Mouse (Mus musculus) 3134 (cell line): ENCODE measurements around the gene Kcnj1.

Experiments
- DNase-seq: peaks from one replicate; pipeline ENCODE4 v3.0.0-alpha.2; 2011; ENCODE audit warnings: low spot score; ENCODE audit not compliant: insufficient read length; ENCODE audit errors: extremely low read depth

Kcnj1 gene

DNA sequence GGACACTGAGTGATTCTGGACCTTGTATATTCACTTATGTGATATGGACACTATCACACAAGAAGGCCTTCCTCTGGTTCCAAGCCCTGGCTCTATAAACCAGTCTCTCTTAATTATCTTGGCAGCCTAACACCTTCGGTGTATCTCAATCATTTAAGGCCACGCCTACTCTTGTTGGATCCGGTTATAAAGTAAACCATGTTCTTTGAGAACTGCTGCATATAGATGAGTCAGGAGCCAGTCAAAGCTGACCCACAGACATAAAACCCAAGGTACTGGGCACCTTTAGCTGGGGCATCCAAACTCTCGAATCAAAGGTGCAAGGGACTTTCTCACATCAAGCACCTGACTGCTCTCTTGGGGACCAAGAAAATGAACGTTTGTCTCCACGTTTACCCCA is at the start of gene Kcnj1:
Gene Kcnj1 (plus strand): TSS at position 292 of the 400 bp plus-strand sequence.
- DNase-seq, result no peak

DNA sequence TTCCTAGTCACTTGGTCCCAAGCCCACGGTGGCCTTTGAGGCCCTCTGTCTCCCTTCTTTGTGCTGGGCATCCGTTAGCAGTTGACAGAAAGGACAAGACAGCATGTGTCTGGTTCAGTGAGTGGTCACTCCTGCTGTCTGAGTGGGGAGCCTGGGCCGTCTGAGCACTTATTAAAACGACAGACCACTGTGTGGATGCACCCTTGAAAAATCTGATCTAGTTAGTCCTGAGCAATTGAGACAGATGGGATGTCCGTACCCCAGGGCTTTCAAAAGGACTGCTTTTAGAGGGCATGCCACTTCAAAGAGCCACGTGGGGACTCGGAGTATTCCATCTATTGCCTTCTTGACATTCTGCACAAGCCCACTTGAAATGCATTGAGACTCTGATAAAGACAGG is 48.7 kb upstream of the Kcnj1 start:
- DNase-seq, result no peak

DNA sequence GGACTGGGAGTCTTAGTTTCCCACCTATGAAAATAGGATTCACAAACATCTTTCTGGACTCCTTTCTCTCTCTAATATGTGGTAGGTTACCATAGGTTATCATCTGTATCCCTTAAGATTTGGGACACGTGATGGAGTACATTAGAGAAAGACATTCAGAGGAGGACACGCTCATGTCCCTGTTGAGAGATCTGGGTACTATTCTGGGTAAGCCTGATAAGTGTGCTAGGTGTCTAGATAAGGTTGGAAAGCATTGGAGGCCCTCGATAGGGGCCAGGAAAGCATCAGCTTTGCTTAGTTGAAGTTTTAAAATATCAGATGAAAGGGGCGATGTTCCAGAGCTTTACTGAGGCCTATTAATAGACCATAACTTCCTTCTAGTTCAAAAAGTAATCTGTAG is 43.5 kb upstream of the Kcnj1 start:
- no peak for DNase-seq

DNA sequence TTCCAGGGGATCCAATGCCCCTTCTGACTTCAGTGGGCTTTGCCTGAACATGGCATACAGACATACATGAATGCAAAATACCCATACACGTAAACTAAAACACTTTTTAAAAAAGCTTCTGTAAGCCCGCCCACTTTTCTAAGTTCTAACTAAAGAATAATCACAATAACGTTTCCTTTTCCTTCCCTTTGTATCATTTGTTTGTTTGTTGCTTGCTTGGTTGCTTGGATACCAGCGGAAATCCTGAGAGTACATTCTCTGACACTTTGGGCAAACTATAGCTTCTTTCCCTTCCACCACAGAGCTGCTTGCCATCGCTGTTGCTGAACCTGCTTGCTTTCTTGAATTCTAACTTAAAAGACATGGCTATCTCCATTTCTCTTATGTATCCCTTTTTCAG is 41.1 kb upstream of the Kcnj1 start:
- no peak for DNase-seq

DNA sequence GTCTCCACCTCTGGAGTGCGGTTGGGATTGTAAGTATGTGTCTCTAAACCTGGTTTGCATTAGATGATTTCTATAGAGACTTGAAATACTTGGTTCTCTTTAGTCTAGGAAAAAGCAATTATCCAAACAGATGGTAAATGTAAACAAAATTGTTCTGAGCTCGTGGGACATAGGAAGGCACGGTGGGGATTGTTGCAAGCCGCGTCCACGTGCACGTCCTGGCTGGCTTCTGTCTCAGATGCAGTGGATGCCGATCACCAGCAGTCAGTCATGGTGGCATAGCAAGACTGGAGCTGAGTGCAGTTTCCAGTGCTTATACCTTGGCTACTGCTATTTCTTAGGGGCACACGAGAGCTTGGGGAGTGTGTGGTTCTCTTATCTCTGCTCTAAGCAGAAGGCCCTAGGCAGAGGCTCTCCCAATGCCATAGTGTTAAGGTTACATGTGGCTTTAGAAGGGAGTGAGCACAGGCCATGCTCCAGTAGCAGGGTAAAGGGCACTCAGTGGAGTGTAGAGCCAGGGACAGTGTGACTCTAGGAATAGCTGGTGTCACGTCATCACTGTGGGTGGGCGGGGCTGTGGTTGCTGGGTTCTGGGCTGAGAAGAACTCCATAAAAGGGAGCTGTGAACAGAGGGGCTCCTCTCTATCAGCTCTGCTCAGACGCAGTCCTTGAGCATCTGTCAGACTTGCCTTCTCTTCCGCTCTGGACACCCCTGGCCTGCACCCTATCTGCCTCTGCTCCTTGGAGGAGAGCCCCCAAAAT is 36.7 kb upstream of the Kcnj1 start:
- no peak for DNase-seq

DNA sequence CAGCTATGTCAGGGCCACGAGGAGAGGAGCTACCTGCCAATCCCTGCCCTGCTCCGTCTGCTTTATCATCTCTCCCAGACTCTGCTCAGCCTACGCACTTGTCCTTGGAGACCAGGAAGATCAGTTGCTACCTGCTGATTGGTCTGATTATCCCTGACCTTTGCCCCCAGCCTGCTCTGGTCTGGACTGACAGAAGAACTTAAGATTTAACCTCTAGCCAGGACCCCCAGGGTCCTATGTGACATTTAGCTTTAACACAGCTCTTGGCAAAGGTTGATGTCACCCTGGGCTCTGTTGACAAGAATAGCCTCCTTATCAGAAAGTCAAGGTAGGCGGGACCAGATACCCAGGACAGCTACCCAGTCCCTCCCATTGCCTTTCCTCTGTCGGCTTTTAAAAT is 31.5 kb upstream of the Kcnj1 start:
- no peak for DNase-seq

DNA sequence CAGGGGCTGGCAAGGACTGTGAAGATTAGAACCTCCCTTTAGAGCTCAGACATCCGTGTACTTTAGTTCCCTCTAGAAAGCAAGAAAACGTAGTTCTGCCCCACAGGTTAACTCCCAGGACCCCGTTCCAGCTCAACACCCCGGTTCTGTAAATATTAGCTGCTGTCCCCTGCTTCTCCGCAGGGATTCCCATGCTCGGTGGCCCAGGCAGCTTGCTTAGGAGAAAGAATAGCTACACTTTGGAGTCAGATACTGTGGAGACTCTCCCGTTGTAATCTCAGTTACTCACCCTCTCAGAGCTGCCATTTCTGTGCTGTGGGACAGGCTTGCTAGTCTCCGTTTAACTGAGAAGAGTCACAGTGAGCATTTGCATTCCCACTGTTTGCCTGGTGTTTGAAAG is 29.4 kb upstream of the Kcnj1 start:
- no peak for DNase-seq

DNA sequence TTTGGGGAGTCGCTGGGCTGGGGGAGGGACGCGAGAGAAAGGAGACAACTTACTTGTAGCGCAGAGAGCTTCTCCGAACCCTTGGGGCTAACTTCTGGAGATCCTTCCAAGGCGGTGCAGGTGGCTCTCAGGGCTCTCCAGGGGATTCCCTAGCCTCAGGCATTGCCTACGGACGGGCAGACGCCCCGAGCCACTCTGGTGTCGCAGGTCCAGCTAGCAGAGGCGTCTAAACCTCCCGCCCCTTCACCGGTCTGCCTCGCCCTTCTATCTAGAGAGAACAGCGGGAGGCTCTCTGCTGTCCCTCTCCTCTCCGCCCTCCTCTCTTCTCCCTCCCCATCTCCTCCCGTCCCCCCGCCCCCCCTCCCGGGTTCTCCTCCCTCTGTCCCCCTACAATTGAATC is 28.2 kb upstream of the Kcnj1 start, which contains the start of gene Kcnj5:
Gene Kcnj5 (minus strand): TSS at position 300 of the 400 bp plus-strand sequence.
- no peak for DNase-seq

DNA sequence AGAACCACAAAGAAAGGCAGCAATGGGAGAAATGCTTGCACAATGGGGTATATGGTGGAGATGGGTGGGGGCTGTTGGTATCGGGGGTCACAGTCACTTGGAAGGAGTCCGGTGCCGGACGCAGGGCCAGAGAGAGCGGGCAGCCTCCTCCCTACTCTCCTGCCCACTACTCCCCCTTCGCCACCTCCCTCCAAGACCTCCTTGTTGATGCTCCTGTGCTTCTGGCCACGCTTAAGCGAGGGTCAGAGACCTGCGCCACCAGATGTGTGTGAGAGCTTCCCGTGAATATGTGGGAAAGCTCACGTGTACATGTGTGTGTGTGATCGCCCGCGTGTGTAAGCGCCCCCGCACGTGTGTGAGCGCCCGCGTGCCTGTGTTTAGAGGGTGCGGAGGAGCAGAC is 27.8 kb upstream of the Kcnj1 start:
- no peak for DNase-seq

DNA sequence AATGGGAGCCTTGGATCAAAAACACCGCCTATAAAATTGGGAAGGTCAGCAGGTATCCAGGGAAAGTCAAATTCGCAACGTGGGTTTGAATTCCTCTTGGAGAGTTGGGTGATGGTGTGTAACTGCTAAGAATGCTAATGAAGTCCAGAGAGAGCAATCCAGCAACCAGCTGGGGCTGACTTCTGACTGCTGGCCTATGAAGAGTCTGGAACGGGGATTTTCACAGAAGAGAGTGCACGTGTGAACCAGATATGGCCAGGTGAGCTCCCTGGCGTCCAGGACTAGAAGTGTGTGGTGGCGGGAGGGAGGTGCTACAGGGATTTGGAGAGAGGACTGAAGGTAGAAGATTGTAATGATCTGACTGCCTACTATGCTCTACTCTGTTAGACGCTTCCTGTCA is 24.2 kb upstream of the Kcnj1 start:
- DNase-seq, result no peak

DNA sequence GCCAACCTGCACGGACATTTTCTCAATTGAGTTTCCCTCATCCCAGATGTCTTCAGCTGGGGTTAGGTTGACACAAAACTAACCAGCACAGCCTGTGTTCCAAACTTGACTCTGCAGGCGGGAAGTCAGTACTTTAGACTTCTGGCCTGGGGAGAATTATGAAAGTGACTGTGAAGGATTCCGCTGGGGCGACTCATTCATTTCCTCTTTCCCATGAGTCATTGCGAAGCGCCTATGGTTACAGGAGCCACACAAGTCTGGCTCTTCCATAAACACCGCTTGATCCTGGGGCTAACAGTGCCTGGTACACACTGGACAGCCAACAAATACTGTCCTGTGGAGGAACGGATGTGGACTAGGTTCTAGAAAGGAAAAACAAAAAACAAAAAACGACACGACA is 22.9 kb upstream of the Kcnj1 start:
- DNase-seq, result no peak

DNA sequence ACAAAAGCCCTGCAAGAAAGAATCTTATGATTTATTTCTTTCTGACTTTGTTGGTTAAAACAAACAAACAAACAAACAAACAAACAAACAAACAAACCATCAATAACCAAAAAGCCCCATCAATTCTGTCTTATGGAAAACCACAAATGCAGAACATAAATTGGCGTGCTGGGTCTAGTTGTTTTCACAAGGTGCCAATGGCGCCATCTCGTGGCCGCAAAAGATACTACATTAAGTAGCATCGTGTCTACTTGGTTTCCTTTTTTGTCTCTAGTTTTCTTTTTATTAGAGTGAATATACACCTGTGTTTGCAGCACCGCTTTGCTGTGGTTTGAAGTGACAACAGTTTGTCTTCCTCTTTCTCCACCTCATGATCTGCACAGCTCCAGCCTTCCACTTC is 22.0 kb upstream of the Kcnj1 start:
- no peak for DNase-seq

DNA sequence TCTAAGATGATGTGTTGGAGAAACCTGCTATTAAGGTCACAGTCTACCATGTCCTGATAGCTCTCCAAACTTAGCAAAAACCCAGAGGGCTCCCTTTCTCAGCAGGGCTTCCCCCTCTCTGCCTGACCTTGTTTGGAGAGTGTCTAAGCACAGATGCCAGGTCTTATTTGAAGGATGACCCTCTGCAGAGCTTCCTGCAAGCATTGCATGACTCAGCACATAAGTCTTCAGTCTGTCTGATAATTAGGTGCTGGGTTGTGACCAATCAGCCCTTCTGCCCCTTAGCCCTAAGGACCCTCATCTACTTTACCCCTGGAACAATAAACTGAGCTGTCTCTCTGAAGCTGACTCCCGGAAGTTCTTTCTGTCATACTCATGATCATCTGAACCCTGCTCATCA is 11.5 kb upstream of the Kcnj1 start:
- no peak for DNase-seq

DNA sequence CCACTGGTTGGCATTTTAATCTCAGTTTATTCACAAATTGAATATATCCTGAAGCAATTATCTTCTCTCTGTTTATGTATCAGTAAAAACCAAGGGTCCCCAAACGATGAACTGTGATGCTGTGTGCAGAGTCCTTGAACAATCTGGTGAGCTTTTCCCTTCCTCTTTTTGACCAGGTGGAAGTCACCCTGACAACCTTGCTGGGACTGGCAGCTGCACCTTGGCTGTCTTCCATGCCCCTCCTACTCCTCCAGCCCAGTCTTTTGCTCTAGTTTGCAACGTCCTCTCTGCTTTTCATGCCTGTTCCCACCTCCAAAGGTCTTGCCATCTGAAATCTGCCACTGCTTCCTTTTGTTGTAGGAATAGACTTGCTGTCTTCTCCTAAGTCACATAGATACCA is 3.5 kb upstream of the Kcnj1 start:
- DNase-seq, result no peak

DNA sequence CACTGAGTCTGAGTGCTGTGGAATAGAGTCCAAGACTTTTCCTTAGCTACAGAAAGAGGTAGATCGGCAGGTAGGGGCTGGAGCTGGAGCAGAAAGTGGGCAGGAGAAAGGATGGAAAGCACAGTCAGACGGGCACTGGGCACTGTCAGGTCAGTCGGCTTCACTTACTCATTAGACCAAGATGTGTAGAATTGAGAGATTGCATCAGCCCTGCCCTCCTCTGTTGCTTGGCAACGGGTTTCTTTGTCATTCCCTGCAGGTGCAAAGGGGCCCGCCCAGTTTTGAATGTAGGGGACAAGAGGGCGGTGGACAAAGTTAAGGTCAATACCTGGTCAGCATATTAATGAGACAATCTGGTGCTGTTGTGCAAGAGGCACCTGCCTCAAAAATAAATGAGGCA is 2.9 kb upstream of the Kcnj1 start:
- DNase-seq, result no peak

DNA sequence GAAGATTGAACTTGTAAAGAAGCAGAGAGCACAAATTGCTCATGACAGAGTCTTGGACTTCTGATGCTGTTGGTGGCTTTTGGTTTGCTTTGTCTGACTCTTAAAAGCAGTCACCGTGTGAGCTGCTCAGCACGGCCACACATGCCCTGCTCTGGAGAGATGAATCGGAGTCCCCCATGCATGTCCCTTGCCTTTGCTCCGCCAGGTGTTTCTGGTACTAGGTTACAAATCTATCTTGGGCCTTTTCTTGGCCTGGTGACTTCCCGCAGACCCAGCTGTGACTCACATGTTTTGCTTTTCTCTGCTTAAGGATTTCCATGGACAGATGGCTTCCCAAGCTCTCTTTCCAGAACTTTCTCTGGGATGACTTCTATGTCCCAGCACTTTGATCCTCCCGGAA is 1.4 kb downstream of the Kcnj1 start:
- DNase-seq, result no peak

DNA sequence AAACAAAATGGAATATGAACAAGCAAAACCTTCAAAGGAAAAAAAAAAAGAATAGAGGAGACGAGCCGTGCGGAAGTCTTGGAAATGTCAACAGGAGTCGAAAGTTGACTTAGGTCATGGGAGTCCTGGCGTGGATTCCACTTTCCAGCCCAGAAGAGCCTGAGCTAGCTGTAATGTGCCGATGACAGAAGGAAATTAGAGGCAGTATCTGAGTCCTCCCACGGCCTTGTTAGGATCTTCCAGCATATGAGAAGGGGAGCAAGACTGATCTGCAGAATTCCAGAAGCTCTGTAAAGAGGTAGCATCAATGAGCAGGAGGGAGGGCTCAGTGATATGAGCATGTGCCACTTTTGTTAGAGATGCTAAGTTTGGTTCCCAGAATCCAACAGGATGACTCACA is 3.7 kb downstream of the Kcnj1 start:
- DNase-seq, result no peak

DNA sequence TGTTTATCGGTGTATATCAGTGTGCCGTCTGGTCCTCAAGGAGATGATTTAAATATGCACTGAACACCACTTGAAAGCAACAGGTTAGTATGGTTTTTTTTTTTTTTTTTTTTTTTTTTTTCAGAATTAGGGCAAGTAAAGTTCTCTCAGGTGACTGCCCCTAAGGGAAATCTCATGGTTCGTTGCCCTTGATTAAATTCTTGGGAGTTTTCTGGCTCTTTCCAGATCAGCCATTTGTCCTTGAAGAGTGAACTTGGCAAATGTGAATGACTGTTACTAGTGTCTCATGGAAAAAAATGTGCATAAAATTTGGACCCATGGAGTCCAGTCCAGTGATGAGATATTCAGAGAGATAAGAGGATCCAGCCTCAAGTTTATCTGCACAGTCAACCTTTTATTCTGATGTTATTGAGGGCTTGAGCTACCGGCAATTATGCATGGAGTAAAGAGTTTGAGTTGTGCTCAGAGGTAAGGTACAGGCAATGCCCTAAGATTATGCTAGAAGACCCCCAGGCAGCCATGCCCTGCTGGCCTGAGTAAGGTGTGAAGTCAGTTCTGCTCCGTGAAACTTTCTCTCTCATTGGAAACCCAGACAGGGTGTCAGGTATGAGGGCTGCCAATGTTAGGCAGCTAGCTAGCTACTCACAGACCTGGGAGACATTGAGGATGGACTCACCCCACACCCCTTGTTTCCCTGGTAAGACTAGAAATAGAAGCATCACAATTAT is 4.7 kb downstream of the Kcnj1 start:
- DNase-seq, result no peak

DNA sequence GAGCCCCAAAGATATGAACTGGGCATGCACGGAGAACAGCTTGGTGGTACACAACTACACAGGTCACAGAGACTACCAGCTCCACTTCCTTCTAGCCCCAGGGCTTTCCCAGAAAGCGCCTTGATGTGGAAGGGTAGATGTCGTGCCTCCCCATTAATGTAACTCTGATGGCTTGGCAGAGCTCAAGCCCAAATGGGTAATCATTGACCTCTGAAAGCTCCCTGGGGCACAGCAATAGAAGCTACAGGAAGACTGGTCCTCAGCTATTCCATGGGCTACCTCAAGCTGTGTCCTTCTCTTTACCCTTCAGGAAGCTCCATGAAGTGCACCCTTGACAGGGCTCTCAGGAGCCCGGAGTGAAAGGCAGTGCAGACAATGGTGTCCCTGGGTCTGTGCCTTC is 12.6 kb downstream of the Kcnj1 start:
- DNase-seq, result no peak

DNA sequence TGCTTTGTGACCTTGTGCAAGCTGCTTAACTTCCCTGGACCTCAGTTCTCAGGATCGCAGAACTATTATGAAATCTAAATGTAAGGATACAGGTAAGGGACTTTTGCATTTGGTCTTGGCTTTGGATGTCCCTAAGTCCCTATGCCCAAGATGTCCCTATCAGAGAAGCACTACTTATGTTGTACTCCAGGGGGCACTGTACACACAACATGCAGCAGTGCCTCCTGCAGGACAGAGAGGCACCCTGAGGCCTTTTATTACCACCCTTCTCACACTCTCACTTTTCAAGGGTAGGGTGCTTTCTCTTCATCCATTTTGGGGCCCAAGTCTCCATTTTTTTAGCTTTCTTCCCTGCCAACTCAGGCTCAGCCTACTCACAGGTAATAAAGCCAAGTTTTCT is 15.8 kb downstream of the Kcnj1 start:
- DNase-seq, result no peak

DNA sequence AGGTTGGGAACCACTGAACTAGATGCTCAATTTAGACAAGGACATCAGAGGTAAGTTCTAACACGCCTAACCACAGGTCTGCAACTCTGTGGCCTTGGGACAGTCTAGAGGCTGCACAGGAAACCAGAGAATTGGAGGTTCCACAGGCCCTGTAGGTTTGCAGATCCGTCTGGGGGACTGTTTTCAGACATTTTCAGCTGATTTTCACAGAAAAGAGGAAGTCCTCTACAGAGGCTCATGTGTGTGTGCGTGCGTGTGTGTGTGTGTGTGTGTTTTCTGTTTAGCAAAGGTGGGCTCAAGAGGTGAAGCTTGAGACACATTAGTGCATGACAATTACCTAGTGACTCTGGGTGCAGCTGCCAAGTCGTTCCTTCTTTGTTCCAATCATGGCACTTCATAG is 18.8 kb downstream of the Kcnj1 start:
- DNase-seq, result no peak

DNA sequence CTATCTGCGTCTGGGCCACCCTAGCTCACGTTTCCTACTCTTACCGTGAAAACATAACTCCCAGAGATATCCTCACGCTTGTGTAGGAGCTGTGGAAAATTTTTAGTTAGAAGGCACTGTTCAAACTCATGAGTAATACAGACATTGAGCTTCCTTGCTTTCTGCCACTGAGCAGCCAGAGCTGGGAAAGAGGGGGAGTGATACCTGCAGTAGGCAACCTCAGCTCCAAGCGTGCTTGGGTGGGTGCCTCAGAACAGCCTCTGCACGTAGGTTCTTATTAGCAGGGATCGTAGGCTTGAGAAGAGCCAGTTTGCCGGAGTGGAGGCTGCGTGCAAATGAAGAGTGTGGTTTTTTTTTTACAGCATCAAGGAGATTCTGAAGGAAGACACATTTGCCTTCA is 19.4 kb downstream of the Kcnj1 start:
- DNase-seq, result no peak
